Mouse (Mus musculus): ENCODE data around the gene Prap1.

DNA sequence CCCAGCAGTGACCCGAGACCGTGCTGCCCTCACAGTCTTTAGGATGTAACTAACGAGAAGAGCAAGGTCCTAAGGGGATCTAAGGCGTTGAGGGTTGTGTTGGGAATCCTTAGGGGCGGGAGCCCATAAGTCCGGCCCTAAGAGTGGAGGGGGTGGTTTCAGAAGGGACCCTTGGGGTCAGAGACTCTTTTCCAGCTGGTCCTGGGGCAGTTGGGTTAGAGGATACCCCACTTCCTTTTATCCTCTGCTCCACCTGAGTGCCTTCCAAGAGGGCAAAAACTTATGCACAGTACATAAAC, 31.4 kb upstream of the Prap1 start:
- TF ChIP-seq POLR2A (IDR thresholded peaks at IDR 0.05; ENCODE audit: extremely low read depth, insufficient read depth, low read length): no peak
- TF ChIP-seq CTCF (IDR thresholded peaks at IDR 0.05; ENCODE audit: low read depth, low read length): no peak
